Mouse (Mus musculus) cerebellum, adult 2 months (tissue): ENCODE data around the gene Tmem56.

ENCODE experiments used
- CTCF ChIP-seq: fragments of 200-500 bp; IDR thresholded peaks from 2 replicates; pipeline ENCODE4 v1.5.1; 2011; ENCODE audit warnings: low read depth, mild to moderate bottlenecking, control low read depth, low read length, moderate library complexity, borderline replicate concordance; ENCODE audit not compliant: insufficient read depth
- POLR2A ChIP-seq: fragments of 200-500 bp; IDR thresholded peaks from 2 replicates; pipeline ENCODE4 v1.6.1; 2011; ENCODE audit warnings: low read length, control low read depth, borderline replicate concordance; ENCODE audit not compliant: insufficient read depth

GRCm38 (mm10) chr3:121202638-121203037 is 80.3 kb downstream of the Tmem56 start:
- TF ChIP-seq CTCF (no peak), POLR2A (no peak)
